Mouse (Mus musculus): ENCODE measurements around the gene Cpa2. TPM values are rescaled to one million over a fixed set of nuclear protein-coding genes. Genes with fewer than 3 reads are reported as not detected.

The Cpa2 gene
- total and polyA plus RNA-seq, 3 experiments, result 0.12 to 0.43 TPM; not detected in 1

GRCm38 (mm10) chr6:30549231-30549761, 7.9 kb downstream of the Cpa2 start:
- Histone ChIP-seq H3K4me3 (ENCODE audit: control insufficient read depth in 1 of 2, insufficient read depth in 1 of 2, low read depth in 2 of 2, low read length in 2 of 2) (no peak overlapping the region), H3K9me3 (replicated peaks; ENCODE audit: insufficient read depth, low read length) (no peaks in the 10 kb centered on the region), H3K36me3 (ENCODE audit: control insufficient read depth in 1 of 2, insufficient read depth in 2 of 2, low read length in 2 of 2) (no peaks in the 10 kb centered on the region), H3K9ac (ENCODE audit: control insufficient read depth, low read depth, low read length, poor library complexity, severe bottlenecking) (no peak overlapping the region), H3K4me1 (ENCODE audit: control insufficient read depth in 1 of 2, insufficient read depth in 2 of 2, low read length in 2 of 2) (no peaks in the 10 kb centered on the region), H3K27ac (ENCODE audit: control insufficient read depth, low read depth, low read length) (no peak overlapping the region), H3K27me3 (ENCODE audit: control insufficient read depth in 1 of 2, insufficient read depth in 2 of 2, low read length in 2 of 2) (peaks cover 4 to 11% of the 10 kb centered on the region in 2 experiments), H3K79me2 (ENCODE audit: control insufficient read depth, insufficient read depth, low read length, poor library complexity) (no peaks in the 10 kb centered on the region)
- no peak for DNase-seq (ENCODE audit: low read depth, low spot score)
- TF ChIP-seq BHLHE40 (IDR thresholded peaks at IDR 0.05; ENCODE audit: borderline replicate concordance, low read depth, low read length), result no peak
- TF ChIP-seq CHD2 (IDR thresholded peaks at IDR 0.05; ENCODE audit: low read length), result no peak
- no peak for TF ChIP-seq CTCF (IDR thresholded peaks at IDR 0.05 in 2 of 3, conservative IDR thresholded peaks at IDR 0.05 in 1 of 3; ENCODE audit: control insufficient read depth in 1 of 3, insufficient read depth in 1 of 3, low read depth in 2 of 3, low read length in 3 of 3, poor library complexity in 1 of 3, severe bottlenecking in 1 of 3)
- TF ChIP-seq NELFE (IDR thresholded peaks at IDR 0.05; ENCODE audit: low read depth, low read length), result no peak
- no peak for TF ChIP-seq RCOR1 (IDR thresholded peaks at IDR 0.05; ENCODE audit: low read depth, low read length)
- no peak for TF ChIP-seq POLR2AphosphoS2 (IDR thresholded peaks at IDR 0.05; ENCODE audit: low read length)
- no peak for TF ChIP-seq MAZ (IDR thresholded peaks at IDR 0.05; ENCODE audit: low read depth, low read length)
- TF ChIP-seq MEF2A (IDR thresholded peaks at IDR 0.05; ENCODE audit: extremely low read depth, insufficient replicate concordance, low read depth, low read length, poor library complexity, severe bottlenecking), result no peak
- TF ChIP-seq ZMIZ1 (IDR thresholded peaks at IDR 0.05; ENCODE audit: low read depth, low read length), result no peak
- no peak for TF ChIP-seq ETS1 (IDR thresholded peaks at IDR 0.05; ENCODE audit: low read depth, low read length)
- TF ChIP-seq E2F4 (IDR thresholded peaks at IDR 0.05; ENCODE audit: borderline replicate concordance, low read depth, low read length), result no peak
- TF ChIP-seq UBTF (IDR thresholded peaks at IDR 0.05; ENCODE audit: borderline replicate concordance, insufficient read depth, low read depth, low read length), result no peak
- TF ChIP-seq POLR2AphosphoS5 (IDR thresholded peaks at IDR 0.05; ENCODE audit: borderline replicate concordance, low read depth, low read length), result no peak
- no peak for TF ChIP-seq JUND (IDR thresholded peaks at IDR 0.05; ENCODE audit: low read depth, low read length)

- no peaks in the 10 kb centered on the region for H3K36me3 ChIP-seq (ENCODE audit: control insufficient read depth in 1 of 2, insufficient read depth in 2 of 2, low read length in 2 of 2)
- H3K9ac ChIP-seq (ENCODE audit: control insufficient read depth, low read depth, low read length, poor library complexity, severe bottlenecking), result no peak overlapping the region
- no peak for DNase-seq (ENCODE audit: low read depth, low spot score)
- no peaks in the 10 kb centered on the region for H3K79me2 ChIP-seq (ENCODE audit: control insufficient read depth, insufficient read depth, low read length, poor library complexity)
- no peak overlapping the region for H3K4me3 ChIP-seq (ENCODE audit: control insufficient read depth in 1 of 2, insufficient read depth in 1 of 2, low read depth in 2 of 2, low read length in 2 of 2)
- H3K9me3 ChIP-seq (replicated peaks; ENCODE audit: insufficient read depth, low read length), result no peaks in the 10 kb centered on the region
- no peaks in the 10 kb centered on the region for H3K4me1 ChIP-seq (ENCODE audit: control insufficient read depth in 1 of 2, insufficient read depth in 2 of 2, low read length in 2 of 2)
- peaks cover 4 to 11% of the 10 kb centered on the region in 2 experiments for H3K27me3 ChIP-seq (ENCODE audit: control insufficient read depth in 1 of 2, insufficient read depth in 2 of 2, low read length in 2 of 2)
- TF ChIP-seq MYB (IDR thresholded peaks at IDR 0.05; ENCODE audit: low read depth, low read length) (no peak), USF2 (IDR thresholded peaks at IDR 0.05; ENCODE audit: borderline replicate concordance in 1 of 2, insufficient read depth in 1 of 2, low read depth in 1 of 2, low read length in 2 of 2) (no peak), RCOR1 (IDR thresholded peaks at IDR 0.05; ENCODE audit: low read depth, low read length) (no peak), USF1 (IDR thresholded peaks at IDR 0.05; ENCODE audit: low read depth, low read length) (no peak), TBP (IDR thresholded peaks at IDR 0.05; ENCODE audit: low read depth, low read length) (no peak), SMC3 (IDR thresholded peaks at IDR 0.05; ENCODE audit: low read depth, low read length) (no peak), NELFE (IDR thresholded peaks at IDR 0.05; ENCODE audit: low read depth, low read length) (no peak), MEF2A (IDR thresholded peaks at IDR 0.05; ENCODE audit: extremely low read depth, insufficient replicate concordance, low read depth, low read length, poor library complexity, severe bottlenecking) (no peak), CTCF (IDR thresholded peaks at IDR 0.05 in 2 of 3, conservative IDR thresholded peaks at IDR 0.05 in 1 of 3; ENCODE audit: control insufficient read depth in 1 of 3, insufficient read depth in 1 of 3, low read depth in 2 of 3, low read length in 3 of 3, poor library complexity in 1 of 3, severe bottlenecking in 1 of 3) (no peak), ZNF384 (IDR thresholded peaks at IDR 0.05; ENCODE audit: low read depth, low read length) (no peak), CHD2 (IDR thresholded peaks at IDR 0.05; ENCODE audit: low read length) (no peak), GABPA (IDR thresholded peaks at IDR 0.05; ENCODE audit: low read depth, low read length) (no peak), CHD1 (IDR thresholded peaks at IDR 0.05; ENCODE audit: low read depth, low read length) (no peak), KAT2A (conservative IDR thresholded peaks at IDR 0.05; ENCODE audit: low read depth, low read length) (no peak), MXI1 (IDR thresholded peaks at IDR 0.05; ENCODE audit: low read depth, low read length) (no peak), MAX (IDR thresholded peaks at IDR 0.05; ENCODE audit: low read length) (no peak), E2F4 (IDR thresholded peaks at IDR 0.05; ENCODE audit: borderline replicate concordance, low read depth, low read length) (no peak), ZC3H11A (IDR thresholded peaks at IDR 0.05; ENCODE audit: low read depth, low read length) (no peak), HCFC1 (IDR thresholded peaks at IDR 0.05; ENCODE audit: low read depth, low read length) (no peak), POLR2AphosphoS5 (IDR thresholded peaks at IDR 0.05; ENCODE audit: borderline replicate concordance, low read depth, low read length) (no peak)
- H3K27ac ChIP-seq (ENCODE audit: control insufficient read depth, low read depth, low read length), result no peak overlapping the region
Observed at GRCm38 (mm10) chr6:30550496-30551192, 9.3 kb downstream of the Cpa2 start.
